Mouse (Mus musculus) heart, postnatal 0 days (tissue): ENCODE results near the gene Nat8.

Experiments used
- CTCF ChIP-seq: IDR thresholded peaks from 2 replicates; pipeline ENCODE4 v1.5.1; 2016; ENCODE audit warnings: antibody characterized with exemption, control low read depth, low read depth
- EP300 ChIP-seq: IDR thresholded peaks from 2 replicates; pipeline ENCODE4 v1.6.1; 2016; ENCODE audit warnings: antibody characterized with exemption, low read depth

DNA sequence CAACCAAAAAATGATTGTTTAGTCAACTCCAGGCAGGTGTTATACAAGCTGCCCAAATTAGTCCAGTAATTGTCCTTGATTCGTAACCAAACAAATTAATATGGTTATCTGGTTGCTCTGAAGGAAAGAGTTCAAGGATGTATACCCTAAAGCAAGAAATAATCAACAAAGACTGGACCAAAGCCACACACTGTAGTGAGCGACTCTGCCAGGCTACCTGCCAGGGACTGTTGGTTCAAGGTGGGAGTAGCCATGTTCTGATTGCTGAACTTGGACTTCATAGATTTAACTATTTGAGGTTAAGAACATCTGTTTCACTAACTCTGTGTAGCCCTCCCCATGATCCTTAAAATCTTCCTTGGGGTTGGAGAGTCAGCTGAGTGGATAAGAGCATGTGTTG is 31.3 kb upstream of the Nat8 start:
- TF ChIP-seq CTCF (no peak), EP300 (no peak)
